Mouse (Mus musculus): ENCODE measurements at regions not wholly inside any gene's neighbourhood (a gene's known extent, or its start where the extent isn't known, plus 50 kb on each side); places are given as distances from the start of the nearest gene placed in this dataset.
"Not testable (repeated sequence)": the region's sequence is repeated elsewhere in the genome, so short reads cannot be mapped to it uniquely, and the experiment has no call there.

DNA sequence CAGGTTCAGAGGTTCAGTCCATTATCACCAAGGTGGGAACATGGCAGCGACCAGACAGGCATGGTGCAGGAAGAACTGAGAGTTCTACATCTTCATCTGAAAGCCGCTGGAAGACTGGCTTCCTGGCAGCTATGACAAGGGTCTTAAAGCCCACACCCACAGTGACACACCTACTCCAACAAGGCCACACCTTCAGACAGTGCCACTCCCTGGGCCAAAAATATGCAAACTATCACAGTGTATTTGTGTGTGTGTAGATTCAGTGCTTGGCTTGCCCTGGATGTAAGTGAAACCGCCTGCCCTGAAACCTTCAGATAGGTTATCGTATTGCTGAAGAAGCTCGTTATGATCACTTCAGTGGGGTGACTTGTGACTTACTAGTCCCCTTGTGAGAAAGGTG lies 151.3 kb downstream of the Kcnrg start:
- Histone ChIP-seq H3K36me3 (ENCODE audit: control insufficient read depth in 1 of 2, insufficient read depth in 2 of 2, low read length in 2 of 2) (no peaks in the 10 kb centered on the region), H3K9ac (ENCODE audit: control insufficient read depth, low read depth, low read length, poor library complexity, severe bottlenecking) (no peak overlapping the region), H3K27ac (ENCODE audit: control insufficient read depth, low read depth, low read length) (no peak overlapping the region), H3K27me3 (ENCODE audit: control insufficient read depth in 1 of 2, insufficient read depth in 2 of 2, low read length in 2 of 2) (no peaks in the 10 kb centered on the region; a peak in 1 of 4 replicates), H3K9me3 (replicated peaks; ENCODE audit: insufficient read depth, low read length) (no peaks in the 10 kb centered on the region), H3K4me1 (ENCODE audit: control insufficient read depth in 1 of 2, insufficient read depth in 2 of 2, low read length in 2 of 2) (no peaks in the 10 kb centered on the region), H3K79me2 (ENCODE audit: control insufficient read depth, insufficient read depth, low read length, poor library complexity) (no peaks in the 10 kb centered on the region), H3K4me3 (ENCODE audit: control insufficient read depth in 1 of 2, insufficient read depth in 1 of 2, low read depth in 2 of 2, low read length in 2 of 2) (no peak overlapping the region)
- TF ChIP-seq USF1 (IDR thresholded peaks at IDR 0.05; ENCODE audit: low read depth, low read length): no peak
- no peak for TF ChIP-seq CTCF (IDR thresholded peaks at IDR 0.05 in 2 of 3, conservative IDR thresholded peaks at IDR 0.05 in 1 of 3; ENCODE audit: control insufficient read depth in 1 of 3, insufficient read depth in 1 of 3, low read depth in 2 of 3, low read length in 3 of 3, poor library complexity in 1 of 3, severe bottlenecking in 1 of 3)
- no peak for TF ChIP-seq ELF1 (IDR thresholded peaks at IDR 0.05; ENCODE audit: low read depth, low read length)
- no peak for TF ChIP-seq ZMIZ1 (IDR thresholded peaks at IDR 0.05; ENCODE audit: low read depth, low read length)
- TF ChIP-seq SMC3 (IDR thresholded peaks at IDR 0.05; ENCODE audit: low read depth, low read length): no peak
- TF ChIP-seq ZKSCAN1 (IDR thresholded peaks at IDR 0.05; ENCODE audit: low read depth, low read length): no peak
- no peak for TF ChIP-seq RCOR1 (IDR thresholded peaks at IDR 0.05; ENCODE audit: low read depth, low read length)
- no peak for TF ChIP-seq GATA1 (IDR thresholded peaks at IDR 0.05; ENCODE audit: low read depth, low read length)
- no peak for TF ChIP-seq MYB (IDR thresholded peaks at IDR 0.05; ENCODE audit: low read depth, low read length)
- no peak for TF ChIP-seq NRF1 (IDR thresholded peaks at IDR 0.05; ENCODE audit: insufficient read depth, low read depth, low read length, poor library complexity, severe bottlenecking)
- TF ChIP-seq KAT2A (conservative IDR thresholded peaks at IDR 0.05; ENCODE audit: low read depth, low read length): no peak
- no peak for TF ChIP-seq POLR2AphosphoS5 (IDR thresholded peaks at IDR 0.05; ENCODE audit: borderline replicate concordance, low read depth, low read length)
- no peak for TF ChIP-seq MEF2A (IDR thresholded peaks at IDR 0.05; ENCODE audit: extremely low read depth, insufficient replicate concordance, low read depth, low read length, poor library complexity, severe bottlenecking)
- TF ChIP-seq CHD1 (IDR thresholded peaks at IDR 0.05; ENCODE audit: low read depth, low read length): no peak
- no peak for DNase-seq (ENCODE audit: low read depth, low spot score)

DNA sequence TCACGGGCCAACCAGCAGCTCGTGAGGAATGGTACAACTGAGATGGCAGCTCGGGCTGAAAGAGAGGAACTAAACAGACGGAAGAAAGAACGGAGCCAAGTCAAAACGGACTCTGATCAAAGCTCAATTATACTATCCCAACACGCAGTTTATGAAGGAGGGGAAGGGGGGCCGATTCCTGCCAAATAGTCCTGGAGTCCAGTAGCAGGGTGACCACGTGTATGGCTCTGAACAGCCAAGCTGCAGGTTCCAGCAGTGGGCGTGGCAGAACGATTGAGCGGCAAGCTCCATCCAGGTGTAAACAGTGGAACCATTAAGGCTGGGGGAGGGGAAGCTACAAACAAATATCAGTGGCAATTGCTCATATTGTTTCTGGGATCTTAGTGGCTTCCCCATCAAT lies 152.9 kb downstream of the Kcnrg start:
- not testable (repeated sequence) for H3K4me1 ChIP-seq (ENCODE audit: control insufficient read depth in 1 of 2, insufficient read depth in 2 of 2, low read length in 2 of 2); H3K36me3 ChIP-seq (ENCODE audit: control insufficient read depth in 1 of 2, insufficient read depth in 2 of 2, low read length in 2 of 2); DNase-seq (ENCODE audit: low read depth, low spot score); H3K9me3 ChIP-seq (replicated peaks; ENCODE audit: insufficient read depth, low read length); H3K27ac ChIP-seq (ENCODE audit: control insufficient read depth, low read depth, low read length); H3K9ac ChIP-seq (ENCODE audit: control insufficient read depth, low read depth, low read length, poor library complexity, severe bottlenecking); H3K27me3 ChIP-seq (ENCODE audit: control insufficient read depth in 1 of 2, insufficient read depth in 2 of 2, low read length in 2 of 2); H3K4me3 ChIP-seq (ENCODE audit: control insufficient read depth in 1 of 2, insufficient read depth in 1 of 2, low read depth in 2 of 2, low read length in 2 of 2); H3K79me2 ChIP-seq (ENCODE audit: control insufficient read depth, insufficient read depth, low read length, poor library complexity)

DNA sequence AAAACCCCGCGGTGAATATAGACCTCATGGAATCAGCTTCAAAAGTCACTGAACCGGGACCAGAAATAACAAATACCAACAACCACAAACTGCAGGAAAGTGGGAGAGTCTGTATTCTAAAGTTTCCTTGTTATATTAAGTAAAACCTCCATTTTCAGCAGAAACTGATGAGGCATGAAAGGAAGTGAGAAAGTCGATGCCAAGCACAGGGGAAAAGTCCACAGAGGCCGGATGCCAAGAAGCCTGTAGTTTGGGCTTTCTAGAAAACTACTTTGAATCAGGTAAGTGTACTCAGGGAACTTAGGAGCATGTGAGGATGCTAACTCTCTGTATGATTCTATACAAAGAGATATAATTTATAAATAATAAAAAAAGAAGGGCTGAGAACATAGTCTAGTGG lies 154.8 kb downstream of the Kcnrg start:
- Histone ChIP-seq H3K4me1 (ENCODE audit: control insufficient read depth in 1 of 2, insufficient read depth in 2 of 2, low read length in 2 of 2) (no peaks in the 10 kb centered on the region), H3K79me2 (ENCODE audit: control insufficient read depth, insufficient read depth, low read length, poor library complexity) (no peaks in the 10 kb centered on the region), H3K27me3 (ENCODE audit: control insufficient read depth in 1 of 2, insufficient read depth in 2 of 2, low read length in 2 of 2) (no peaks in the 10 kb centered on the region; a peak in 1 of 4 replicates), H3K9me3 (replicated peaks; ENCODE audit: insufficient read depth, low read length) (no peaks in the 10 kb centered on the region), H3K9ac (ENCODE audit: control insufficient read depth, low read depth, low read length, poor library complexity, severe bottlenecking) (no peak overlapping the region), H3K36me3 (ENCODE audit: control insufficient read depth in 1 of 2, insufficient read depth in 2 of 2, low read length in 2 of 2) (no peaks in the 10 kb centered on the region), H3K4me3 (ENCODE audit: control insufficient read depth in 1 of 2, insufficient read depth in 1 of 2, low read depth in 2 of 2, low read length in 2 of 2) (no peak overlapping the region), H3K27ac (ENCODE audit: control insufficient read depth, low read depth, low read length) (no peak overlapping the region)
- no peak for DNase-seq (ENCODE audit: low read depth, low spot score)
- TF ChIP-seq MYB (IDR thresholded peaks at IDR 0.05; ENCODE audit: low read depth, low read length) (no peak), MEF2A (IDR thresholded peaks at IDR 0.05; ENCODE audit: extremely low read depth, insufficient replicate concordance, low read depth, low read length, poor library complexity, severe bottlenecking) (no peak), ZC3H11A (IDR thresholded peaks at IDR 0.05; ENCODE audit: low read depth, low read length) (no peak), POLR2AphosphoS2 (IDR thresholded peaks at IDR 0.05; ENCODE audit: low read length) (no peak), SIN3A (IDR thresholded peaks at IDR 0.05; ENCODE audit: low read length) (no peak), CHD2 (IDR thresholded peaks at IDR 0.05; ENCODE audit: low read length) (no peak), ELF1 (IDR thresholded peaks at IDR 0.05; ENCODE audit: low read depth, low read length) (no peak), TBP (IDR thresholded peaks at IDR 0.05; ENCODE audit: low read depth, low read length) (no peak), USF2 (IDR thresholded peaks at IDR 0.05; ENCODE audit: borderline replicate concordance in 1 of 2, insufficient read depth in 1 of 2, low read depth in 1 of 2, low read length in 2 of 2) (no peak), GABPA (IDR thresholded peaks at IDR 0.05; ENCODE audit: low read depth, low read length) (no peak), JUND (IDR thresholded peaks at IDR 0.05; ENCODE audit: low read depth, low read length) (no peak), MAX (IDR thresholded peaks at IDR 0.05; ENCODE audit: low read length) (no peak), EP300 (IDR thresholded peaks at IDR 0.05; ENCODE audit: low read depth in 1 of 2, low read length in 2 of 2) (no peak), MYC (IDR thresholded peaks at IDR 0.05; ENCODE audit: low read depth, low read length) (no peak), KAT2A (conservative IDR thresholded peaks at IDR 0.05; ENCODE audit: low read depth, low read length) (no peak), RAD21 (IDR thresholded peaks at IDR 0.05; ENCODE audit: low read depth, low read length) (no peak)

Measured in MEL (cell line).